Mouse (Mus musculus) embryonic fibroblast, embryonic 13.5 days (primary cell): ENCODE results near the gene C2cd4d. TPM values are rescaled to one million over a fixed set of nuclear protein-coding genes. Genes with fewer than 3 reads are reported as not detected.
A peak's percentile ranks its signal among the peaks of the same experiment; 100 is the strongest.

Experiments used
- H3K27ac ChIP-seq: 2 replicates; pipeline ENCODE4 v1.5.1; 2012; ENCODE audit warnings: low read length, control low read depth, inconsistent platforms; ENCODE audit not compliant: insufficient read depth
- H3K4me1 ChIP-seq: 2 replicates; pipeline ENCODE4 v1.6.1; 2011; ENCODE audit warnings: low read length; ENCODE audit not compliant: control insufficient read depth, insufficient read depth
- H3K4me3 ChIP-seq: 2 replicates; pipeline ENCODE4 v1.5.1; 2011; ENCODE audit warnings: mild to moderate bottlenecking, control low read depth, low read length; ENCODE audit not compliant: insufficient read depth
- CTCF ChIP-seq: IDR thresholded peaks from 2 replicates; pipeline ENCODE4 v1.5.1; 2011; ENCODE audit warnings: mild to moderate bottlenecking, control low read depth, low read length, moderate library complexity, borderline replicate concordance; ENCODE audit not compliant: insufficient read depth
- POLR2A ChIP-seq: IDR thresholded peaks from 2 replicates; pipeline ENCODE4 v1.6.1; 2011; ENCODE audit warnings: low read depth, mild to moderate bottlenecking, control low read depth, low read length, moderate library complexity
- polyA plus RNA-seq: library from polyadenylated mRNA; stranded (reverse); fragments of >200 nt; gene quantifications from 2 replicates; pipeline ENCODE4 v1.2.4, GENCODE M21; 2011; ENCODE audit warnings: low read depth; ENCODE audit not compliant: missing spikeins, insufficient read length

Gene C2cd4d
- polyA plus RNA-seq, 1 experiment, result not detected

DNA sequence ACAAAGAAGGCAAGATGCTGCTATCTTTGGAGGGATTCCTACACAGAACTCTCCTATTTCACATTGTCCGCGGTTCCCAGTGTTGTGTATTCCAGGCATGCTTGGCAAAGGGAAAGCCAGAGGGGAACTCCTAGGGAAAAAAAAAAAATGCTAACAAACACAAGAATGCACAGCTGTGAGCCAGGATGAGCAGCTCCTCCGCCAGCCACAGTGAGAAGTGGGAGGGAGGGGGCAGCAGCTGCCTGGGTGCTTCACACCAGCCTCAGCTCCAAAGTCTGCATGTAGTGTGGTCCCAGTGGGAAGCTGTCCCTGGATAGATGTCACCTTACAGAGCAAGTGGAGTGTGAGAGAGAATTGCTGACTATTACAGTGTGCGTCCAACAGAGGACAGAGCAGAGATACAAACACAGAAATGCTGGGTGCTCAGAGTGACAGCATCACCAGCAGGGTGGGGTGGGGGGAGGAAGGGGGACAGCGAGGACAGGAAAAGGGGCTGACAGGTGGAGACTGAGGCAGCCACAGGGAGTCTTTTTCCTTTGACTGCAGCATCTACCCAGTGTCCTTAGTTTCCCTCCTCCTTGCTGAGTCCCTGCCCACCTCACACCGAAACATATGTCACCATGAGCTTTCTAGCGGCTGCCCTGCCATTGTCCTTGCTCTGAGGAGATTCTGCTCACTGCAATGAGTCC is 42.3 kb downstream of the C2cd4d start:
- Histone ChIP-seq H3K4me3 (no peak overlapping the region), H3K27ac (no peak overlapping the region), H3K4me1 (peaks cover 5% of the 10 kb centered on the region; the same call in 1 of the 2 replicates)
- TF ChIP-seq POLR2A (no peak), CTCF (no peak)

- peaks cover 5% of the 10 kb centered on the region; the same call in 1 of the 2 replicates for H3K4me1 ChIP-seq
- no peak overlapping the region for H3K27ac ChIP-seq
- TF ChIP-seq CTCF, result no peak
- TF ChIP-seq POLR2A, result no peak
- no peak overlapping the region for H3K4me3 ChIP-seq
Measured at GRCm38 (mm10) chr3:94405561-94405960, 43.3 kb downstream of the C2cd4d start.

GRCm38 (mm10) chr3:94412530-94412929 is 50.3 kb downstream of the C2cd4d start:
- Histone ChIP-seq H3K27ac (no peak overlapping the region), H3K4me1 (no peaks in the 10 kb centered on the region), H3K4me3 (peak overlapping the region; percentile 48)
- TF ChIP-seq POLR2A, result no peak
- no peak for TF ChIP-seq CTCF

GRCm38 (mm10) chr3:94413031-94413679 is 50.9 kb downstream of the C2cd4d start, which contains the start of gene Tdrkh:
Gene Tdrkh, plus strand, starts transcription at chr3:94413273.
- Histone ChIP-seq H3K4me1 (no peaks in the 10 kb centered on the region), H3K4me3 (peak within 1 kb of the TSS; percentile 48), H3K27ac (no peak within 1 kb of the TSS)
- peak; percentile 52; the same call in 1 of the 2 replicates for TF ChIP-seq POLR2A
- no peak for TF ChIP-seq CTCF

Other genes with a start within 250 kb of the C2cd4d start
- not detected in 2 replicates for gene Gm10696, start 184.2 kb upstream of the C2cd4d start, polyA plus RNA-seq
- gene Gm5286, start 165.7 kb upstream of the C2cd4d start, polyA plus RNA-seq, result not detected in 2 replicates
- gene Gm4778, start 98.4 kb upstream of the C2cd4d start, polyA plus RNA-seq, result not detected in 2 replicates
- gene Them4, start 52.3 kb upstream of the C2cd4d start, polyA plus RNA-seq, result 9.6 and 10.6 TPM in 2 replicates
- gene Them5, start 20.3 kb upstream of the C2cd4d start, polyA plus RNA-seq, result not detected in 2 replicates
- not detected in 2 replicates for gene Rorc, start 10.4 kb downstream of the C2cd4d start, polyA plus RNA-seq
- 0.18 TPM in 1 of 2 replicates, not detected in the other for gene Lingo4, start 36.1 kb downstream of the C2cd4d start, polyA plus RNA-seq
- 9.0 and 14.1 TPM in 2 replicates for gene Tdrkh, start 50.8 kb downstream of the C2cd4d start, polyA plus RNA-seq
- gene Mrpl9, start 80.9 kb downstream of the C2cd4d start, polyA plus RNA-seq, result 28.6 and 31.1 TPM in 2 replicates
- gene Oaz3, start 81.5 kb downstream of the C2cd4d start, polyA plus RNA-seq, result not detected in 2 replicates
- not detected in 2 replicates for gene Celf3, start 115.9 kb downstream of the C2cd4d start, polyA plus RNA-seq
- 2.7 and 3.2 TPM in 2 replicates for gene Riiad1, start 117.9 kb downstream of the C2cd4d start, polyA plus RNA-seq
- 33.2 and 41.1 TPM in 2 replicates for gene Snx27, start 220.3 kb downstream of the C2cd4d start, polyA plus RNA-seq